Mouse (Mus musculus): ENCODE results near the gene Slc25a26. TPM values are rescaled to one million over a fixed set of nuclear protein-coding genes. Genes with fewer than 3 reads are reported as not detected.

Slc25a26 gene
- polyA plus RNA-seq, 1 experiment: 4.6 TPM

- no peak overlapping the region for H3K4me3 ChIP-seq (ENCODE audit: insufficient read depth, poor library complexity, severe bottlenecking)
- no peaks in the 10 kb centered on the region for H3K79me3 ChIP-seq (ENCODE audit: low read depth)
- H3K36me3 ChIP-seq (ENCODE audit: control insufficient read depth, insufficient read depth): no peaks in the 10 kb centered on the region
- no peaks in the 10 kb centered on the region for H3K27me3 ChIP-seq (ENCODE audit: control insufficient read depth, insufficient read depth, insufficient read length)
- no peak for TF ChIP-seq FOSL1 (IDR thresholded peaks at IDR 0.05; ENCODE audit: insufficient read depth, low read length, poor library complexity, severe bottlenecking)
- TF ChIP-seq MYOG (IDR thresholded peaks at IDR 0.05; ENCODE audit: control insufficient read depth, extremely low read depth, insufficient read length): no peak
- TF ChIP-seq CTCF (IDR thresholded peaks at IDR 0.05; ENCODE audit: control insufficient read depth, insufficient read depth, insufficient read length): no peak
- no peak for TF ChIP-seq MAX (IDR thresholded peaks at IDR 0.05)
- TF ChIP-seq CEBPB (IDR thresholded peaks at IDR 0.05; ENCODE audit: low read depth): no peak
- TF ChIP-seq USF1 (IDR thresholded peaks at IDR 0.05; ENCODE audit: low read depth): no peak
- TF ChIP-seq MYOD1 (IDR thresholded peaks at IDR 0.05; ENCODE audit: control insufficient read depth, insufficient read length, low read depth): no peak
- H3K79me2 ChIP-seq (ENCODE audit: control insufficient read depth, insufficient read depth): no peaks in the 10 kb centered on the region
- H3ac ChIP-seq (ENCODE audit: control insufficient read depth, insufficient read length, low read depth): no peak overlapping the region
Observed at GRCm38 (mm10) chr6:94653388-94654316, 153.5 kb downstream of the Slc25a26 start.

Small RNA genes within 50 kb of the gene (microRNA-seq; reads per million reads assigned to microRNA genes)
- 0.12 reads per million for gene Mir7041 (ENCODE audit: borderline microRNAs expressed)

Other genes with a start within 250 kb of the Slc25a26 start
- 3.8 TPM for gene Magi1, start 216.4 kb upstream of the Slc25a26 start, polyA plus RNA-seq (2012; fragmentation: generic; extraction: Trizol)
- gene Lrig1, start 199.8 kb downstream of the Slc25a26 start, polyA plus RNA-seq (2012; fragmentation: generic; extraction: Trizol): 11.2 TPM